ENCODE assay signal across 15 mouse cellular contexts in genomic region chr14:20039795-20040194, GRCm38 (mm10).
"Had no signal": no experiment of that assay in that cellular context is flagged by ENCODE, and none has a peak within 500 bp of the region (broad histone marks: within the 10 kb centered on the region; RNA-seq: fewer than 3 reads in every experiment).

No protein-coding gene starts in this region.

- DNase-seq: gastrocnemius, postnatal 14 days; gastrocnemius, postnatal 36 days; heart, adult 18-20 months; heart, postnatal 14 days; heart, postnatal 36 days; kidney, adult 11 months; kidney, adult 2 months; kidney, adult 9 months; kidney, postnatal 14 days; kidney, postnatal 36 days; liver; liver, embryonic 13.5 days had no signal

- ATAC-seq: hindbrain, embryonic 16.5 days; inflammation-experienced regulatory T-cells, adult 6 months; intestine, embryonic 16.5 days had no signal
